Mouse (Mus musculus) left cerebral cortex, adult 11 months (tissue): ENCODE data around the gene Hfm1.
A peak's percentile ranks its signal among the peaks of the same experiment; 100 is the strongest.

Experiments
- DNase-seq: peaks from one replicate; pipeline ENCODE4 v3.0.0; 2022; ENCODE audit warnings: low spot score

Gene Hfm1

DNA sequence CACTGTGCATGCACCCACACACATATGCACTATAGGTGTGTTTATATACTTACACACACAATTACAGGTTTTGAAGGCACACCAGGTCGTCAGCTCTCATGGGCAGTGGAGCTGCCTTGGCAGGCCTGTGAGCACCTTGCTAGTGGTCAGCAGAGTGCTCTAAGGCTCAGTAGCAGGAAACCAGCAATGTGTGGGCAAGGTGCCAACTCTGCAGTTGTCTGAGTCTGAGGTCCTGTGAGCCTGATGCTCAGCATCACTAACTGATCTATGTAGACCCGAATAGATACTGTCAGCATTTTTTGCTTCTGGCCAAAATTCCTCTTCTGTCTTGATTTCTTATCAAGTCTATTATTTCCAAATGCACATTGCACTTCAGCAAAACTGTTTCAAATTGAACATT, 82.2 kb downstream of the Hfm1 start:
- DNase-seq = no peak

DNA sequence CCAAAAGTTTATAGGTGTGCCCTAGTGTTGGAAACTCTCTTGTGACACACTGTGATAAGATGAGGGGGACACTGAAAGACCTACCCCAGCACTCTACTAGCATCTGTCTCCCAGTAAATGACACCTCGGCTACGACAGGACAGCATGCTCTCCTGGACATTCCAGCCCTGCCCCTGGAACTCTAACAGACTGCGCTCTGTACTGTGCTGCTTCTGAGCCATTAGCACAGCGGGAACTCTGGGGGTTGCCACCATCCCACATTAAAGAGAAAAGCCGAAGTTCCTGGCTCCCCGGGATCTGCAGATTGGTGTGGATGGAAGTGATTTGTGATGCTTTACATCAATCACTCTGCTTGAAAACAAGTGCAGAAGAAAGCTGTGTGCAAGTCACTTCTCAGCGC, 93.1 kb downstream of the Hfm1 start:
- no peak for DNase-seq

DNA sequence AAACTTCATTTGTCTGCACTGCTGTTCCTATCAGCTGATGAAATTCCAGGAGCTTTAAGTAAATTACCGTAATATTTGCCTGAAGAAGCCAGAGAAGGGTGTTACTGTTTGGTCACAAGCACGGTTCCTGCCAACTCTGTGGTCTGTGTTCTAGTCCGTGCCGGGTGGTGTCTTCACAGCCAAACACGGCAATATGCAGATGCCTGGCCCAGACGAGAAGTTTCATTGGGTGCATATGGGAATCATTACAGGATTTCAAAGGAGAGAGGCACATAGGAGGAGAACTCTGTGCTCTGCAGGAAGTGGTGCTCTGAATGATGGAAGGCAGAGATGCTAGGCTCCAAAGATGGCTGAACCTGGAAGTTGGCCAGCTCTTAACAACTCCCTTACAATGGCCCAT, 94.7 kb downstream of the Hfm1 start:
- DNase-seq = no peak

DNA sequence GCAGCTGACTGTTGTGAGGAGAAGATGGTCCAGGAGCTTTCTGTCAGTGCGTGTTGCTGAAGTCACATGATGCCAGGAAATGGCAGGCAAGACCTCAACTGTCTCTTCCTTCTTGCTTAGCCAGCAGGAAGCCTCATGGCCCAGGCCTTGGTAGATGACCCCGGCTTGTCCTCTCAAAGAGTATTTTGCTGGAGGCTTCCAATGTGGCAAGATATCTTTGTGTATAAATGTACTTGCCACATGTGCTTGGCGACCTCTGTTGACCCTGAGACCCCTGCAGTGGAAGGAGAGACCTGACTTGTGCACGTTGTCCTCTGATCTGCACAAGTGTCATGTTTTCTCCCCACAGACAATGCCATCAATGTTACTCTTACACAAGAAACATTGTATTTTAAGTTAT, 95.3 kb downstream of the Hfm1 start:
- no peak for DNase-seq

DNA sequence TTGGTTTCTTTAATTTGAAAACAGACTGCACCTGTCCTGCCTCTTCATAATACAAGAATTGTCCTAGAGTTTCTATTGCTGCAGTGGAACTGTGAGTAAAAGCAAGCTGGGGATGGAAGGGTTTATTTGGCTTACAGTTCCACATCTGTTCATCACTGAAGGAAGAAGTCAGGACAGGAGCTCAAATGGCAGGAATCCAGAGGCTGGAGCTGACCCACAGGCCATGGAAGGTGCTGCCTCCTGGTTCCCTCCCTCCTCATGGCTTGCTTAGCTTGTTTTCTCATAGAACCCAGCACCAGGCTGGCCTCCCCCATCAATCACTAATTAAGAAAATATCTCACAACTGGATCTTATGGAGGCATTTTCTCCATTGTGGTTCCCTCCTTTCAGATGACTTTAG, 99.4 kb downstream of the Hfm1 start:
- no peak for DNase-seq

DNA sequence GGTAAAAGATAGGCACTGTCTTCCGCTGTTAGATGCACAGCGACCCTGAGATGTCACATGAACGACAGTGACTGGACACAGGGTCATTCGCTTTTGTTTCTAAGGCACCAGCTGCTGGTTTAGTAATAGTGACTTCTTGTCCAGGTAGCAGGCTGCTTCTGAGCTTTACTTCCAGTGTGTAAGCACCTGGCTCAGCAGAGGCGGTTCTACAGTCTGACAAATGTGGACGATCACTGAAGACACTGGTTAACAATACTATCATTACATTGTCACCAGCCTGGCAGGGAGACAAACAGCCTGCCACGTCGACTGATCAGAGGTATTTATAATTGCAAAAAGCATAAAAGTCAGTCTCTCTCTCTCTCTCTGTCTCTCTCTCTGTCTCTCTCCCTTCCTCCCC, 100.1 kb downstream of the Hfm1 start:
- no peak for DNase-seq

DNA sequence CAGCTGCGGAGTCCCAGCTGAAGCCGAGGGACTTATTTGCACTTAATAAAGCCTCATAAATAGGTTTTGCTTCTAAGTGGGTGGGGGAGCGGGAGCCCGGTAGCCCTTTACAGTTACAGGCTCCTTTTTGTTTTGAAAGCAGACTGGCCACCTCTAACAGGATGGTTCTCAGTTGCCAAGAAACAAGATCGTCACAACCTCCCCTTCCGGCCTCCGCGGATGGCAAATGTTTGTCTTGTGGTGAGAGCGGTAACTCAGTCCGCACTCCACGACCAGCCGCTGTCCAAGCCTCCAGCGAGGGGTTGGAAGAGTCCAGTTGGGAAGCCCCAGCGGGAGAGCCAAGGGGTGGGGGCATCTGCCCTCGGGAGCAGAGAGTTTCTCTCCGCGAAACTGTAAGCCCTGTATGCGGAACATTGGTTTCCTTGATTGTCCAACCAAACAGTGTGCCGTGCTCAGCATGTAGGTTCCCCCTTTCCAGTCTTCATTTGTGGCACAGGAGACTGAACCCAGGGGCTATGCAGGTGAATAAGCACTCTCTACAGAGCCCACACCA, 100.7 kb downstream of the Hfm1 start:
- DNase-seq = no peak

DNA sequence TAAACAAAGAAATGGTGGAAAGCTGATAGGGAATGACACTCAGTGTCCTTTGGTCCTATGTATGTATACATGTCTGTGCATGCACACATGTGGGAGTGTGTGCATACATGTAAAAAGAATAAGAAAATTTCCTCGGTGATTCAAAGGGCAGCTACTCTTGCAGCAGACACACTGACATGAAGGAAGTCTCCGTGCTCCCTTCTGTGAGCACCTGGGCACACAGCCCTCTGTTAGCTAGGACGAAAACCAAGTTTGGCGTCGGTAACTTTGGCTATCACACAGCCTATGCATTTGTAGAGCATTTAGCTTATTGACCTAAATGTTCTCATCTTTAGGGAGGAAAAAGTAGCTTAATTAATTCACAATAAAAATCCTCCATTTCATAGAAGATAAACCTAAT, 101.4 kb downstream of the Hfm1 start:
- no peak for DNase-seq

DNA sequence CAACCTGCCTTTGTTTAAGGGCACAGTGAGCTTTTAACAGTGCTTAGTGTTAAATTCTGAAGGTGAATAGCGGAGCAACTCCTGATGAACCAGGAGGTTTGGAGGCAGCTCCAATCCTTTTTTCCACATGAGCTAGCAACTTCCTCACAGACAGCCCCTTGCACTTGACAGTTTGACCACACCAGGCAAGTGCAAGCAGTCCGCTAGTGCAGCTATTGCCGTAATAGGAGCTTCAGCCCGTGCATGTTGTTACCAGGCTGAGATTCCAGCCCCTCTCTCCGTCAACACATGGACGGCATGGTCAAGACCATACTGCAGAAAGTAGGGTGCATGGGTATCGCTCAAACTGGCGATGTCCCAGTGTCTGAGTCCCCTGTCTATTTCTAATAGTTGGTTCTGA, 106.5 kb downstream of the Hfm1 start:
- no peak for DNase-seq

DNA sequence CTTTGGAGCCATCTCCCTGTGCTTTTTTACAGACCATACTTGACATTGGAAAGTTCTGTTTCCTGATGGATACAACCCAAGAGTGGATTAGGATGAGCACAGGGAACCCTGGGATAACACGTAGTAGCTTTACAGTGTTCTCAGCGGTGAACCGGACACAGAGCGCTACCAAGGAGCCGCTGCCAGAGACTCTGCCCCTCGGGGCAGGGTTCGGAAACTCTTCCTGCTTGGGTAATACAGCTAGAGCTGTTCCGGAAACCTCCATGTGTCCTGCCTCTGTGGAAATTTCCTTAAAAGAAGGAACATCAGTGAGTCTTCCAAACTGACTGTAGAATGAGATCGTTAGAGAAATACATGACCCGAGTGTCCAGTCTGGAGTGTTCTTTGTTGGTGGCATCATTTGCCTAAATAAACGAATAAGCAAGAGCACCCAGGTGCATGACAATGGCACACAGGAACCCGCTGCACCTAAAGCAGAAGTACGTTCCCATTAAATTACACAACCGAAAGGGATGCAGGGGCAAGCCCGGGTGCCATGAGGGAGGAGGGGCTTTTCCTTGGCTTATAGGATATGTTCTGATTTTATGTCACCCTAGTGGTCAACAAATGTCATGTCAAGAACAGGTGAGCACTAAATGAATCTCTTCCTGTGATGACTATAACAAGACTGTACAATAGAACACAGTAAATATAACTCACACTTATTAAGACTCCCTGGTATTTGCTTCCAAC, 110.0 kb downstream of the Hfm1 start:
- DNase-seq = no peak

DNA sequence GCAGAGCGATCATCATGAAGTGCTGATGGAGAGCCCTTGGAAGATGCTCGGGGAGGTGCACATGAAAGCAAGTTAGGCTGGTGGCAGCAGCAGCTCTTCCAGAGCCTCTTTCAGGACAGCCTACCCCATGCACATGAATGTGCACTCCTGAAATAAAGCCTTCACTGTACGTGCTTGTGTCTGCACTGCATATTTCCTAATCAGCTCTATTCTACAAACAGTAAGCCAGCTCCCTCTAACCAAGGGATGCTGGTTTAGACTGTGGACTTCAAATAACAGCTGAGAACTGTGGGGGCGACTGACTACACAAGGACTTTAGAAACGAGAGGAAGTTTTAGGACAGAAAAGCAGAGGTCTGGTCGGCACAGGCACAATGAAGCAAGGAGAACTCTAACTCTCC, 111.5 kb downstream of the Hfm1 start:
- no peak for DNase-seq

DNA sequence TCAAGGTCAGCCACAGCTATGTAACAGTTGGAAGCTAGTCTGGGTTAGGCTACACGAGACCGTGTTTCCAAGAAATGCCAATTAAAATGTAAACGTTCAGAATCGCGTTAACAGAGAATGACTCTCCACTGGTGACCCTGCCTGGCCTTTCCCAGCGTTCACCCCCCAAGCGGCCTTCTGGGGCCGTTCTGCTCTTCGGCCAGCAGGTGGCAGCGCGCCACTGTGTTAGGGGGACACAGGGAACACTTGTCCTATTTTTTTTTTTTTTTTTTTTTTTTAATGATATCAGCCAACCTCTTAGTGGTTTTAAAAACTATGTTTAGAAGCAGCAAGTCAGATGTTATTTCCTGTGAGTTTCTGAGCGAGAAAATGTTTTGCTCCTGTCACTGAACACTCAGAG, 123.0 kb downstream of the Hfm1 start:
- no peak for DNase-seq

DNA sequence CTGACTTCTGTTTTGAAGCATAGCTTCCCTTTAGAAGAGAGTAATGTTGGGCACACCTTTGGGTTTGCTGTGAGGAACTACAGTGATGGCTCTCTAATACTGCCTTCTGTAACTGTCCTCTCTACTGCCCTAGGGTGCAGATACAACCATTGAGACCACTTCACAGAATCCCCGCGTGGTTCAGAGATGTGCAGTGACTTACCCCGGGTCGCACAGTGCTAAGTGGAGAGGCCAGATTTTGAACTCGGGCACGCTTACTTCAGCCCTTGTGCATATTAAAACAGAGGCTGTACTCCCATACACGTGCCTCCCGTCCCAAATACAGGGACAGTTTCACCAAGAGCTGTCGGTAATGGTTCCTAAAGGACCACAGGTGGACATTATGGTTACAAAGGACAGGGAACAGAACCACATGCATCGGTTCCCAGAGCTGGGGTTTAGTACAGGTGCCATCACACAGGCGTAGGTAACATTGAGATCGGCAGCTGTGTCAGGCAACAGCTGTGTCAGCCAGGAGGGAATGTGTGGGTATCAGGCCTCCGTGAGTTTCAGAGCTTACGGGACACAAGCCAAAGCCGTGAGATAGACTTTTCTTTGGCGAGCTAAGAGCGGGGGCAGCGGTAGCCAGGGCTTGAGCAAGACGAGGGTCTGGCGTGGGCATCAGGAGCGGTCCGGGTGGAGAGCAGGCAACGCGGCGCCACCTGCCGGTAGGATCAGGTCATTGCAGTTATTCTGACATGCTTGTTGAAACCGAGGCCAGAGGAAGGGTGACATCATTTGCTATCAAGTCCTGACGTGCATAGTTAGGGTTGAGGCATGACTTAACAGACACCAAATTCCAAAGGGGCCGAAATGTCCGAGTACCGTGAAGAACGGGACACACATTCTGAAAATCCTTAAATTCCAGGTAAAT, 124.0 kb downstream of the Hfm1 start:
- peak; percentile 72 for DNase-seq

DNA sequence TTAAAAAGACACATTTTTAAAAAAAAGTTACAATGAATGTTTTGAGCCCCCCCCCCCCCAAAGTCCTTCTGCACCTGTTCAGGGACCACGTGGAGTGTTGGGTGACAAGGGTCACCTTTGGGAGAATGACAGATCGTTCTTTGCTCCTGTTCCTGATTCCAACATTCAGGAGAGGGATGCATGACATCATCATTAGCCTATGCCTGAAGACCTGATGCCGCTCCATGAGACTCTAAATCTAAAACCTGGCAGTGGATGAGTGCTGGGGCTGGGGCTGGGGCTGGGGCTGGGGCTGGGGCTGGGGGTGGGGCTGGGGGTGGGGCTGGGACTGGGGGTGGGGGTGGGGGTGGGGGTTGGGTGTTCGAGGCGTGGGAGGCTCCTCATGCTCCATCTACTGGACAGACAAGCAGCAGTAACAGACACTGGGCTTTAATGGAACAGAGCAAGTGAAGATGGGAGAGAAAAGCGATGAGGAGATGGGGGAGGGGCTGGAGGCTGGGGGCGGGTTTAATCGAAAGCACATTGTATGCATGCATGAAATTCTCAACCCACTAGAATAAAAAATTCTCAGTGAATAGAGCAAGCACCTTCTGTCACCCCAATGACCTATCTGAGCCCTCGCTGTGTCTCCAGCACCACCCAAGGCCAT, 124.8 kb downstream of the Hfm1 start:
- no peak for DNase-seq

DNA sequence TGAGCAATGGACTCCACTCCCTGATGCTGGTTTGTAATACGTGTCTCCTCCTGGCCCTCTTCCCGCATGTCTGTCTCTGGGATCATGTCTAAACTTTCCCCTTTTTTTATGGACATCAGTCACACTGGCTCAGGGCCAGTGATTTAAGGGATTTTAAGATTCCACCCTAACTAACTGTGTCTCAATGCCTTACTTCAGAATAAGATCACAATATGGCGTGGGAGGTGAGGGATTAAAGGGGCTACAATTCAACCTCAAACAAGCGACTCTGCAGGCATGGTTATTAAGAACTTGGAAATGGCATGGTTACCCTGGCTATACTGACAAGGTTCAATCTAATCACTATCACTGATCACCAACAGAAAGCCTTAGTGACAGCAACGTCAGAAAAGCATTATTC, 128.2 kb downstream of the Hfm1 start:
- no peak for DNase-seq

DNA sequence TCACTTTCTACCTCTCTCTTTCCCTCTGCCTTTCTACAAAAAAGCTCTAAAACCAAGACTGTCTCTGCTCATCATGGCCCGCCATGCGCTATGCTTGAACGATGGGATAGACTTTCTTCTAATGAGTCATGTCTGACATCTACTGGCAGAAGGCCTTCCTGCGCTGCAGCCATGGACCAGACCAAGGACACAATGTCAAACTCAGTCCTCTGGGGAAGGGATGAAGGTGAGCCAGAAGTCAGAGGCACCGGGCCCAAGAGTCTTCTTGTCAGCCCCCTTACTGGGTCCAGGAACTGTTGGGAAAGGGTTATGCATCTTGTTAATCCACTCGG, 134.9 kb downstream of the Hfm1 start:
- DNase-seq = no peak

DNA sequence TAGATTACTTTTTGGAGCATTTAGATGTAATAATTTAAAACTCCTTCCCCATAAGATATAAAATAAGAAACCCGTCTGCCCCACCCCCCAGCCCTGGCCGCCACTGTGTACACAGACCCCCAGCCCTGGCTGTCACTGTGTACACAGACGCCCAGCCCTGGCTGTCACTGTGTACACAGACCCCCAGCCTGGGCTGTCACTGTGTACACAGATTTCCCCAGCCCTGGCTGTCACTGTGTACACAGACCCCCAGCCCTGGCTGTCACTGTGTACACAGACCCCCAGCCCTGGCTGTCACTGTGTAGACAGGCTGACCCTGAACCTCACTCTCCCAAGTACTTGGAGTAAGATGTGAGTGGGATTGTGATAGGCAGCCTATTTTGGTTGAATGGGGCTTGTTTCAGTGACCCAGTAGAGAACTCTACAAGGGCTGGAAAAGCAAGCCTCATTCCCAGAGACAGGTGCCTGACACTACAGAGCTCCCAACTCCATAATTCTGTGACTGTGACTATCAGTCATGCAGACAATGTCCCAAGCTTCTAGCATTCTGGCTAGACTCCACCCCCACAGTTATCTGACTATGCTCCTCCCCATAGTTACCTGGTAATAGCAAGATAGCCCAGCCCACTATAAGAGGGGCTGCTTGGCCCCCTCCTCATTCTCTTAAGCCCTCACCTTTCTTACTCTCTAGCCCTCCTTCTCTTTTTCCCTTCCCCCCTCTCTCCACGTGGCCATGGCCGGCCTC, 135.5 kb downstream of the Hfm1 start:
- DNase-seq = no peak
